Mouse (Mus musculus): ENCODE measurements at regions not wholly inside any gene's neighbourhood (a gene's known extent, or its start where the extent isn't known, plus 50 kb on each side); places are given as distances from the start of the nearest gene placed in this dataset.

GRCm38 (mm10) chr7:40202615-40203014 lies 685.0 kb downstream of the Zfp619 start:
- Histone ChIP-seq H3K27me3 (replicated peaks; ENCODE audit: control insufficient read depth, insufficient read depth, low read length) (no peaks in the 10 kb centered on the region), H3K27ac (ENCODE audit: insufficient read depth, low read depth, low read length) (no peak overlapping the region), H3K36me3 (ENCODE audit: control insufficient read depth, insufficient read depth, low read length) (no peaks in the 10 kb centered on the region), H3K4me1 (ENCODE audit: control insufficient read depth, insufficient read depth, low read length) (no peaks in the 10 kb centered on the region), H3K4me3 (ENCODE audit: insufficient read depth, low read depth, low read length) (no peak overlapping the region)
- WGBS, result 56% methylated on average over 1 of the region's 1 CpGs
- DNase-seq, result no peak
- TF ChIP-seq POLR2A (IDR thresholded peaks at IDR 0.05; ENCODE audit: low read depth, low read length) (no peak), CTCF (conservative IDR thresholded peaks at IDR 0.05; ENCODE audit: insufficient read depth, insufficient read length, low read depth, low read length) (no peak)

DNA sequence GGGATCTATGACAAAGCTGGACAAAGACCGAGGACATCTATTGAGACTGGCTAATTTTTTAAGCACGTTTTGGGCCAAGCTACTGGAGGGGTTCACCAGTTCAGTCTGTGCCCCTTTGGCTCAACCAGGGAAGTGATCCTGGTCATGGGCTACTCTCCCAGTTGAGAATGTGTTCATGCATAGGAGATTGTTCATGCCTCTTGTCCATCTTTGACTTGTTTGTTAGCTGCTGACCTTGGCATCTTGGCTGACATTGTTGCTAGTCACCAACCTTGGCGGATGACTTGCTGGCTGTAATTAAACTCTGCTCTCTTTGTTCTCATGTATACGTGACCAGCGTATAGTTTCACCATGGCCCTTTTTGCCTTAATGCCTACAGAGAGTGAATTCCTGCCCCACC lies 686.2 kb upstream of the Vstm2b start:
- Histone ChIP-seq H3K36me3 (ENCODE audit: control insufficient read depth, insufficient read depth, low read length) (no peaks in the 10 kb centered on the region), H3K4me1 (ENCODE audit: control insufficient read depth, insufficient read depth, low read length) (no peaks in the 10 kb centered on the region), H3K27me3 (replicated peaks; ENCODE audit: control insufficient read depth, insufficient read depth, low read length) (no peaks in the 10 kb centered on the region), H3K4me3 (ENCODE audit: insufficient read depth, low read depth, low read length) (no peak overlapping the region), H3K27ac (ENCODE audit: insufficient read depth, low read depth, low read length) (no peak overlapping the region)
- WGBS, result 69% methylated on average over 5 of the region's 5 CpGs
- peak; percentile 10 for DNase-seq
- TF ChIP-seq POLR2A (IDR thresholded peaks at IDR 0.05; ENCODE audit: low read depth, low read length) (no peak), CTCF (conservative IDR thresholded peaks at IDR 0.05; ENCODE audit: insufficient read depth, insufficient read length, low read depth, low read length) (no peak)

DNA sequence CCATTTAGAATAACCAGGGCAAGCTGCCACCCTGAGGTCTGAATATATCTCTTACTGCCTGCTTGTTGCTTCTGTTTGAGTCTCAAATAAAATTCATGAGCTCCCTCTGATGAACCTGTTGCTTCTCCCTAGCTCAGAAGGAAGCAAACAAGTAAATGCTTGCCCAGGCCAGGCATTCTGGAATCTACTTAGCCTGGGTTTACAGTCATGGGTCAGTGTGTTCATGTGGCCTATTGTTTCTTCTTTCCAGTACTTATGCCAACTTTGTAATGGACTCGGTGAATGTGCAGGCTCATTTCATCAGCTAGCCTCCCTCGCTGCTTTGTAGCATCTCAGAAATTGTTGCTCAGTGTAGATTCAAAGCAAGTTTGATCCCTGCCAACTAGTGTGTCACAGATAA lies 685.6 kb upstream of the Vstm2b start:
- no peak overlapping the region for H3K27ac ChIP-seq (ENCODE audit: insufficient read depth, low read depth, low read length)
- TF ChIP-seq POLR2A (IDR thresholded peaks at IDR 0.05; ENCODE audit: low read depth, low read length) (no peak), CTCF (conservative IDR thresholded peaks at IDR 0.05; ENCODE audit: insufficient read depth, insufficient read length, low read depth, low read length) (no peak)
- DNase-seq, result no peak
- H3K36me3 ChIP-seq (ENCODE audit: control insufficient read depth, insufficient read depth, low read length), result no peaks in the 10 kb centered on the region
- no peaks in the 10 kb centered on the region for H3K27me3 ChIP-seq (replicated peaks; ENCODE audit: control insufficient read depth, insufficient read depth, low read length)
- H3K4me3 ChIP-seq (ENCODE audit: insufficient read depth, low read depth, low read length), result no peak overlapping the region
- no peaks in the 10 kb centered on the region for H3K4me1 ChIP-seq (ENCODE audit: control insufficient read depth, insufficient read depth, low read length)
- 45% methylated on average over 2 of the region's 2 CpGs for WGBS

DNA sequence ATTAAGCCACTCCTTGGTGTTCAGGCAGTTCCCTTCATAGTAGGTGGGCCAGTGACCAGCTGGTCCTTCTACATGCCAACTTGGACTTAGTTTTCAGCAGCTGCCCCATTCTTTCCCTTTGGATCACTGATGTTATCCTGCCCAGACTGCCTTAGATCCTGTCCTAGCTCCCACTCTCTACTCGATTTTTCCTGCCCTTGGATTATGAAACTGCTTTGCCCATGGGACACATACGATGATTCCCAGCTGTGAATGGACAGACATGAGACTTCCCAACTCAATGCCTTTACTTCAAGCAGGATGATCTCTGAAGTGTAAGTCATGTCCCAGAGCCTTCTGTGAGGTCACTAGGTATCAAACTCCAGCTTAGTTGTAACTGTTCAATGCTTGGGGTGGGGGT lies 684.5 kb upstream of the Vstm2b start:
- no peak for DNase-seq
- TF ChIP-seq POLR2A (IDR thresholded peaks at IDR 0.05; ENCODE audit: low read depth, low read length) (no peak), CTCF (conservative IDR thresholded peaks at IDR 0.05; ENCODE audit: insufficient read depth, insufficient read length, low read depth, low read length) (no peak)
- no peaks in the 10 kb centered on the region for H3K36me3 ChIP-seq (ENCODE audit: control insufficient read depth, insufficient read depth, low read length)
- no peak overlapping the region for H3K27ac ChIP-seq (ENCODE audit: insufficient read depth, low read depth, low read length)
- H3K27me3 ChIP-seq (replicated peaks; ENCODE audit: control insufficient read depth, insufficient read depth, low read length), result no peaks in the 10 kb centered on the region; the same call in 1 of the 2 replicates
- H3K4me3 ChIP-seq (ENCODE audit: insufficient read depth, low read depth, low read length), result no peak overlapping the region
- no peaks in the 10 kb centered on the region for H3K4me1 ChIP-seq (ENCODE audit: control insufficient read depth, insufficient read depth, low read length)
- 62% methylated on average over 2 of the region's 2 CpGs for WGBS

- TF ChIP-seq POLR2A (IDR thresholded peaks at IDR 0.05; ENCODE audit: low read depth, low read length), result no peak
- no peak for TF ChIP-seq CTCF (conservative IDR thresholded peaks at IDR 0.05; ENCODE audit: insufficient read depth, insufficient read length, low read depth, low read length)
- H3K36me3 ChIP-seq (ENCODE audit: control insufficient read depth, insufficient read depth, low read length), result no peaks in the 10 kb centered on the region
- DNase-seq, result no peak
- no peaks in the 10 kb centered on the region for H3K4me1 ChIP-seq (ENCODE audit: control insufficient read depth, insufficient read depth, low read length)
- no peak overlapping the region for H3K4me3 ChIP-seq (ENCODE audit: insufficient read depth, low read depth, low read length)
- no peaks in the 10 kb centered on the region; the same call in 1 of the 2 replicates for H3K27me3 ChIP-seq (replicated peaks; ENCODE audit: control insufficient read depth, insufficient read depth, low read length)
- 48% methylated on average over 4 of the region's 4 CpGs for WGBS
- H3K27ac ChIP-seq (ENCODE audit: insufficient read depth, low read depth, low read length), result no peak overlapping the region
These were observed 683.7 kb upstream of the Vstm2b start for GRCm38 (mm10) chr7:40214395-40214794.

GRCm38 (mm10) chr7:40215271-40215670 lies 682.9 kb upstream of the Vstm2b start:
- TF ChIP-seq CTCF (conservative IDR thresholded peaks at IDR 0.05; ENCODE audit: insufficient read depth, insufficient read length, low read depth, low read length), result no peak
- TF ChIP-seq POLR2A (IDR thresholded peaks at IDR 0.05; ENCODE audit: low read depth, low read length), result no peak
- Histone ChIP-seq H3K27me3 (replicated peaks; ENCODE audit: control insufficient read depth, insufficient read depth, low read length) (no peaks in the 10 kb centered on the region; the same call in 1 of the 2 replicates), H3K36me3 (ENCODE audit: control insufficient read depth, insufficient read depth, low read length) (no peaks in the 10 kb centered on the region), H3K4me3 (ENCODE audit: insufficient read depth, low read depth, low read length) (no peak overlapping the region), H3K27ac (ENCODE audit: insufficient read depth, low read depth, low read length) (no peak overlapping the region), H3K4me1 (ENCODE audit: control insufficient read depth, insufficient read depth, low read length) (no peaks in the 10 kb centered on the region)
- DNase-seq, result no peak
- WGBS, result 68% methylated on average over 2 of the region's 2 CpGs

GRCm38 (mm10) chr7:40220549-40220948 lies 677.6 kb upstream of the Vstm2b start:
- Histone ChIP-seq H3K27ac (ENCODE audit: insufficient read depth, low read depth, low read length) (no peak overlapping the region), H3K36me3 (ENCODE audit: control insufficient read depth, insufficient read depth, low read length) (no peaks in the 10 kb centered on the region), H3K27me3 (replicated peaks; ENCODE audit: control insufficient read depth, insufficient read depth, low read length) (no peaks in the 10 kb centered on the region; the same call in 1 of the 2 replicates), H3K4me1 (ENCODE audit: control insufficient read depth, insufficient read depth, low read length) (no peaks in the 10 kb centered on the region), H3K4me3 (ENCODE audit: insufficient read depth, low read depth, low read length) (no peak overlapping the region)
- no peak for TF ChIP-seq CTCF (conservative IDR thresholded peaks at IDR 0.05; ENCODE audit: insufficient read depth, insufficient read length, low read depth, low read length)
- TF ChIP-seq POLR2A (IDR thresholded peaks at IDR 0.05; ENCODE audit: low read depth, low read length), result no peak
- no peak for DNase-seq
- WGBS, result 85% methylated on average over 4 of the region's 4 CpGs

GRCm38 (mm10) chr7:40245188-40245587 lies 652.9 kb upstream of the Vstm2b start:
- no peak overlapping the region for H3K27ac ChIP-seq (ENCODE audit: insufficient read depth, low read depth, low read length)
- H3K36me3 ChIP-seq (ENCODE audit: control insufficient read depth, insufficient read depth, low read length), result no peaks in the 10 kb centered on the region
- no peak for DNase-seq
- no peaks in the 10 kb centered on the region for H3K4me1 ChIP-seq (ENCODE audit: control insufficient read depth, insufficient read depth, low read length)
- no peak for TF ChIP-seq POLR2A (IDR thresholded peaks at IDR 0.05; ENCODE audit: low read depth, low read length)
- TF ChIP-seq CTCF (conservative IDR thresholded peaks at IDR 0.05; ENCODE audit: insufficient read depth, insufficient read length, low read depth, low read length), result no peak
- no peak overlapping the region for H3K4me3 ChIP-seq (ENCODE audit: insufficient read depth, low read depth, low read length)
- no peaks in the 10 kb centered on the region for H3K27me3 ChIP-seq (replicated peaks; ENCODE audit: control insufficient read depth, insufficient read depth, low read length)
- whole genome bisulfite sequencing, result 87% methylated on average over 8 of the region's 8 CpGs
